Mouse (Mus musculus) olfactory bulb, adult 2 months (tissue): ENCODE measurements around the gene Cldn10. TPM values are rescaled to one million over a fixed set of nuclear protein-coding genes. Genes with fewer than 3 reads are reported as not detected.

ENCODE experiments used
- H3K27ac ChIP-seq: fragments of 200-500 bp; 2 replicates; pipeline ENCODE4 v1.5.1; 2012; ENCODE audit warnings: low read depth, low read length; ENCODE audit not compliant: insufficient read depth
- H3K4me1 ChIP-seq: fragments of 200-500 bp; 2 replicates; pipeline ENCODE4 v1.6.1; 2012; ENCODE audit warnings: low read length; ENCODE audit not compliant: control insufficient read depth, insufficient read depth
- H3K4me3 ChIP-seq: fragments of 200-500 bp; 2 replicates; pipeline ENCODE4 v1.5.1; 2012; ENCODE audit warnings: mild to moderate bottlenecking, low read depth, low read length, moderate library complexity; ENCODE audit not compliant: insufficient read depth
- CTCF ChIP-seq: fragments of 200-500 bp; IDR thresholded peaks from 2 replicates; pipeline ENCODE4 v1.5.1; 2012; ENCODE audit warnings: low read depth, mild to moderate bottlenecking, low read length, moderate library complexity; ENCODE audit not compliant: insufficient read depth
- POLR2A ChIP-seq: fragments of 200-500 bp; IDR thresholded peaks from 2 replicates; pipeline ENCODE4 v1.6.1; 2012; ENCODE audit warnings: mild to moderate bottlenecking, low read depth, low read length, moderate library complexity; ENCODE audit not compliant: insufficient read depth
- WGBS: fragments of 180-500 bp; shearing (Covaris S2); methylation state at CpG from one replicate; pipeline ENCODE4 v1.1.7; 2018; 5-methylcytosine and 5-hydroxymethylcytosine counted together
- polyA plus RNA-seq: library from polyadenylated mRNA; stranded (reverse); fragments of >200 nt; gene quantifications from 2 replicates; pipeline ENCODE4 v1.2.4, GENCODE M21; 2012; ENCODE audit warnings: low replicate concordance; ENCODE audit not compliant: missing spikeins, insufficient read depth, insufficient read length

Cldn10 gene
- polyA plus RNA-seq, 1 experiment: not detected

DNA sequence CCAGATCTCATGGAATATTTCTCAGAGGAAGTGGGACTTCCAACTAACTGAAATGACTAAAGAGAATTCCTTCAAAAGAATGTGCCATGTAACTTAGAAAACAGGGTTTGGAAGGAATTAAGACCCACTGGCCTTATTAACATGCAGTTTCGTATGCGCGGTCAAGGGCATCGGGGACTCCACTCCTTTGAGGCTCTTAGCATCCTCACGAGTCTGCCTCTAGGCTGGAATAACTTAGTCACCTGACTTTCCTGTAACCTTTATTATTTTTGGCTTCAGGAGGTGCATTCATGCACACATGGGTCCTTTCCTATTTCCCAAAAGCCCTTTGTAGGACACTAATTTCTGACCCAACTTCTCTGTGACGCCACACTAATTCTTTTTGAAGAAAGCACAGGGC is 45.5 kb downstream of the Cldn10 start:
- TF ChIP-seq POLR2A: no peak
- TF ChIP-seq CTCF: no peak
- Histone ChIP-seq H3K4me3 (no peak overlapping the region), H3K4me1 (peaks cover 7% of the 10 kb centered on the region), H3K27ac (no peak overlapping the region)
- WGBS: 86% methylated on average over 6 of the region's 6 CpGs

DNA sequence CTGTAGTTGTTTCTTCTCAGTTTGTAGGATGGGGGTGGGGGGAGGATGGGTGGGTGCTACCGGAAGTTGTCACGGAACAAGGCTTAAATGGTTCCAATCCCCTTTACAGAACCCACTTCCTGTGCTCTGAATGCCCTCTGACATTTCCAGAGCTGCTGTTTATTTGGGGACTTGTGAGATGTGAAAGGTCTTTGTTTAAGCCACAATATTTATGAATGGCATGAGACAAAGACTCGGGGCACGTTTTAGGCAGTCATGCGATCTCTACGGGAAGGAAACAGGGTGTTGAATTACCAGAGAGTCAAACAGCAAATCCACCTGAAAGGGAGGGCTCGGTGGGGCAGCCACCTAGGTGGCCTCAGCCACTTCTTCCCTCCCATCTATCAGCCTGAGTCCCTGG is 46.6 kb downstream of the Cldn10 start:
- TF ChIP-seq CTCF (no peak), POLR2A (no peak)
- peaks cover 7% of the 10 kb centered on the region for H3K4me1 ChIP-seq
- 18% methylated on average over 7 of the region's 7 CpGs for WGBS
- H3K27ac ChIP-seq: no peak overlapping the region
- no peak overlapping the region for H3K4me3 ChIP-seq

DNA sequence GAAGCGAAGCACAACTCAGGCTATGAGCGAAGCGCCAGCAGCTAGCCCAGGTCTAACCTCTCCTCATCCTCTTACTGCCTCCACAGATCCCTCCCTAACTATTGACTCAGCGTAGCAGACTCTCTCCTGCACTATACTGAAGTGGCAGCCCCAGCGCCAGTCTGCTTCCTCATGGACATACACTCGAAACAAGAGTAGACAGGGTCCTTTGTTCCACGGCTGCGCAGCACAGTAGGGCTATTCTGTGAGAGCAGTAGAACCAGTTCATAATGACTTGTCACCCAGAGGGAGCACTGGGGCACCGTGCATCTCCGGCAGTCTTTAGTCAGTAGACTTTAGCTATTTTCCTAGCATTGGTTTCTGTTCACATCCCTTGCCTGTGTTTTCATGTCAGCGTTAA is 48.4 kb downstream of the Cldn10 start:
- Histone ChIP-seq H3K27ac (no peak overlapping the region), H3K4me3 (no peak overlapping the region), H3K4me1 (peaks cover 7% of the 10 kb centered on the region)
- TF ChIP-seq POLR2A (no peak), CTCF (no peak)
- WGBS: 86% methylated on average over 11 of the region's 11 CpGs

DNA sequence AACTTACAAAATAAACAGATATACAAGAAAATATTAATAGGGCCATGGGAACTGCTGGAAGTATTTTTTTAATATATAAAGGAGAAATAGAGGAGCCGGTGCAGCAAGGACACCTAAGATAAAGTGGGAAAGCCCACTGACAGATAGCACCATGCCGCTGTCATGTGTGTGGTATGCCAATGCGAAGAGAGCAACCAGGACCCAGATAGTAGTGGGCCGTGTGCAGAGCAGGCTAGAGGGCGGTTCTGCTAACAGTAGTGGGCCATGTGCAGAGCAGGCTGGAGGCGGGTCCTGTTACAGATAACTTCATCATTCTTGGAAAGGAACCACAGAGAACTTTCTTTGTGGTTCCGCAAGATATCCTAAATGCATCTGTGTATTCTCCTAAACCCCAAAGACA is 49.0 kb downstream of the Cldn10 start:
- Histone ChIP-seq H3K27ac (no peak overlapping the region), H3K4me1 (peaks cover 7% of the 10 kb centered on the region), H3K4me3 (no peak overlapping the region)
- 81% methylated on average over 7 of the region's 7 CpGs for WGBS
- TF ChIP-seq CTCF (no peak), POLR2A (no peak)

DNA sequence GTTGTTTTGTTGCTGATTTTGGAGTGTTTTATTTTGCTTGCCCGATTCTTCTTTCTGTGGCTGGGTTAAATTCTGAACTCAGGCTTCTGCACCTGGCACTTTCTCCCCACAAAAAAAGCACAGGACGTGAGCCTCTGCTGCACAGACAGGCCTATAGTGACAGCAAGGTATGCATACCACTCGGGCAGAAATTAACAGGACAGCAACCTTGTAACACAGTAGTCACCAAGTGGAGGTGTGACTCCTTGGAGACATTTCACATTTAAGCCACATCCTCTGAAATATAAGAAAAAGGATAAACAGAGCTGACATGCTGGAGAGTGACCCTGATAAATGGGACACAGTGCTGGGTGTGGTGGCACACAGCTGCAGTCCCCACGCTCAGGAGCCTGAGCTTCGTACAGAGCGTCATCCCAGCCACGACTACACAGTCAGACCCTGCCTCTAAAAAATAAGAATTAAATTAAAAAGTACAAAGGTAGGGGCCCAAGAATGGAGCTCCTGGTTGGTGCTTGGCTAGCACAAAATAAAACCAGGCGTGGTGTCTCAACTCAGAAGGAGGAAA is 50.9 kb downstream of the Cldn10 start:
- Histone ChIP-seq H3K4me3 (no peak overlapping the region), H3K4me1 (peaks cover 7% of the 10 kb centered on the region), H3K27ac (no peak overlapping the region)
- 94% methylated on average over 8 of the region's 8 CpGs for WGBS
- TF ChIP-seq POLR2A (no peak), CTCF (no peak)

DNA sequence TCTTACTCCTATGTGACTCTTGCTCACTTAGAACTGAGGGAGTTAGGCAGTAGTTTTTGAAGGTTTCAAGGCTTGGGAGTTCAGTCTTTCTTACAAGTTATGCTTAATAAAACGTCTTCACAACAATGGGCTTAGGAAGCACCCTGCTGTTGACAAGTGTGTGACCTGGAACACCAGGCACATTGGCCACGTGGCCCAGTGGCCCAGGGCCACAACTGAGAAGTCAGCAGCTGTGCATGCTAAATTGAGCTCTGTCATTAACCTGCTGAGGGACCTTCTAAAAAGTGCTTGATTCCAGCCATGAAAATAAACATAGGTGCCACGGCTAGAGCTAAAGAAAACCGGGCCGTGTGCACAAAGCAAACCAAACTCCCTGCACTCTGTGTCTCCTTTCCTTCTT is 51.7 kb downstream of the Cldn10 start:
- WGBS: 66% methylated on average over 5 of the region's 5 CpGs
- TF ChIP-seq POLR2A: no peak
- no peak for TF ChIP-seq CTCF
- H3K27ac ChIP-seq: no peak overlapping the region

DNA sequence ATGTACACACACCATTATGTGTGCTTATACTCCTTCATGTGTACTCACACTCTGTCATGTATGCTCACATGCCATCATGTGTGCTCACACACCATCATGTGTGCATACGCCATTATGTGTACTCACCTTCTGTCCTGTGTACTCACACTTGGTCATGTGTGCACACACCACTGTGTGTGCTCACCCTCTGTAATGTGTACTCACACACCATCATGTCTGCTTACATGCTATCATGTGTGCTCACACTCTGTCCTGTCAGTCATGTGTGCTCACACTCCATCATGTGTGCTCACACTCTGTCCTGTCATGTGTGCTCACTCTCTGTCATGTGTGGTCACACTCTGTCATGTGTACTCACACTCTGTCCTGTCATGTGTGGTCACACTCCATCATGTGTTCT is 52.3 kb downstream of the Cldn10 start:
- TF ChIP-seq POLR2A: no peak
- no peak for TF ChIP-seq CTCF
- H3K4me1 ChIP-seq: peaks cover 3% of the 10 kb centered on the region
- WGBS: 100% methylated on average over 1 of the region's 1 CpGs
- H3K4me3 ChIP-seq: no peak overlapping the region
- no peak overlapping the region for H3K27ac ChIP-seq

More for the DNA sequence above, 51.7 kb downstream of the Cldn10 start:
- Histone ChIP-seq H3K4me3 (no peak overlapping the region), H3K4me1 (peaks cover 4% of the 10 kb centered on the region)

DNA sequence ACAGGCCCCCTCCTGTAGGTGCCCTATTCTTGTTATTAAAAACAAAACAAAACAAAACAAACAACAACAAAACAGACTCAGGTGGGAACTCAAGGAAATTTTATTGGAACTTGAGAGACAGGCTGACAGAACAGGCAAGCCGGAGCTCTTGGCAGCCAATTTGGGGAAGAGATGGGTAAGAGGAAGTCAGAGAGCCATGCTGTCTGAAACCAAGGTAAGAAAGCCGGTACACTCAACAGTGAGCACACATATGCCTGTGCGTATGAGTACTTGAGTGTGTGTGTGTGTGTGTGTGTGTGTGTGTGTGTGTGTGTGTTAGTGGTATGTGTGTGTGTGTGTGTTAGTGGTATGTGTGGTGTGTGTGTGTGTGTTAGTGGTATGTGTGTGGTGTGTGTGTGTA is 54.6 kb downstream of the Cldn10 start:
- 94% methylated on average over 3 of the region's 3 CpGs for WGBS
- Histone ChIP-seq H3K27ac (no peak overlapping the region), H3K4me3 (no peak overlapping the region), H3K4me1 (no peaks in the 10 kb centered on the region)
- TF ChIP-seq CTCF: no peak

DNA sequence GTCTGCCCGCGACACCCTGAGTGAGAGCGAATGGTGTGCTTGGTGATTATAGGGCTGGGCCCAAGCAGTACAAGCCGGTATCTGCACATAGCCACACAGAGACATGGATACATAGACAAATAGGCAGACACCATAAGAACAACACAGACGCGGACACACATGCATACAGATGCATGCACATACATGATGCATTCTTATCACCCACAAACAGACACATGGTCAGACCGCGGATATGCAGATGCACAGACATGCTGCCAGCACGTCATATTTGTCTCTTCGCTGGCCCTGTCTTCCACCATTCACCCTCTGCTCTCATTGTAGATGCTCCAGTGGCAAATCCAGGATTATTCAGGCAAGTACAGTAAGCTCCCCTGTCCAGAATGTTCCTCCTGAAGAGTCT is 59.1 kb downstream of the Cldn10 start:
- H3K27ac ChIP-seq: no peak overlapping the region
- no peak overlapping the region for H3K4me3 ChIP-seq
- no peak for TF ChIP-seq CTCF
- no peak for TF ChIP-seq POLR2A
- no peaks in the 10 kb centered on the region for H3K4me1 ChIP-seq
- 96% methylated on average over 10 of the region's 10 CpGs for WGBS

DNA sequence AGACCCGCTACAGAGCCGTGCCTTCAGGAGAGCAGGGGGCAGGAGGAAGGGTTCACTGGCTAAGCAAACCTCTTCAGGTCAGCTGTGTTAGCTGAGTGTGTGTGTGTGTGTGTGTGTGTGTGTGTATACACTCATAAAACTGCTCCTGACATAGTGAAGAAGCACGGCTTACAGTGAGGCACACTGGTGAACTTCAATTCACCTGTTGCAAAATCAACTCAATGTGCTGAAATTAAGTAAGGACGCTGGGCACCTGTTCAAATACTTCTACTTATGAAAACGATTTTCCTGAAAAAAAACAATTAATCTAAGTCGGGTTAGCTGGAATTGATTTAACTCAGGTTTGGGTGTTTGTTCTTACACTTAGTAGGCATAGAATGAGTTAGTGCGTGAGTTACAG is 60.5 kb downstream of the Cldn10 start:
- Histone ChIP-seq H3K4me3 (no peak overlapping the region), H3K4me1 (no peaks in the 10 kb centered on the region), H3K27ac (no peak overlapping the region)
- WGBS: 90% methylated on average over 7 of the region's 7 CpGs
- no peak for TF ChIP-seq POLR2A
- TF ChIP-seq CTCF: no peak
